Mouse (Mus musculus) kidney, adult 2 months (tissue): ENCODE measurements around the gene Ccdc9b. TPM values are rescaled to one million over a fixed set of nuclear protein-coding genes. Genes with fewer than 3 reads are reported as not detected.

ENCODE experiments used
- DNase-seq: peaks from one replicate; pipeline ENCODE4 v3.0.0; 2021
- H3K27ac ChIP-seq: fragments of 200-500 bp; 2 replicates; pipeline ENCODE4 v1.5.1; 2012; ENCODE audit warnings: low read depth, low read length, control low read depth, inconsistent platforms; ENCODE audit not compliant: insufficient read depth
- H3K27me3 ChIP-seq: fragments of 200-500 bp; replicated peaks from 2 replicates; pipeline ENCODE4 v1.6.1; 2012; ENCODE audit warnings: mild to moderate bottlenecking, moderate library complexity, low read length, inconsistent platforms; ENCODE audit not compliant: control insufficient read depth, insufficient read depth
- H3K36me3 ChIP-seq: fragments of 200-500 bp; 2 replicates; pipeline ENCODE4 v1.6.1; 2012; ENCODE audit warnings: mild to moderate bottlenecking, moderate library complexity, low read length, inconsistent platforms; ENCODE audit not compliant: control insufficient read depth, insufficient read depth
- H3K4me1 ChIP-seq: fragments of 200-500 bp; 2 replicates; pipeline ENCODE4 v1.6.1; 2011; ENCODE audit warnings: low read length; ENCODE audit not compliant: control insufficient read depth, insufficient read depth
- H3K4me3 ChIP-seq: fragments of 200-500 bp; 2 replicates; pipeline ENCODE4 v1.5.1; 2011; ENCODE audit warnings: mild to moderate bottlenecking, low read depth, low read length, control low read depth; ENCODE audit not compliant: insufficient read depth
- CTCF ChIP-seq: fragments of 200-500 bp; conservative IDR thresholded peaks from 2 replicates; pipeline ENCODE4 v1.5.1; 2011; ENCODE audit warnings: low read depth, mild to moderate bottlenecking, control low read depth, low read length, moderate library complexity, mixed read lengths; ENCODE audit not compliant: insufficient read depth, insufficient read length
- POLR2A ChIP-seq: fragments of 200-500 bp; IDR thresholded peaks from one replicate; pipeline ENCODE4 v1.6.1; 2011; ENCODE audit warnings: low read depth, low read length, control low read depth
- WGBS: fragments of 180-500 bp; shearing (Covaris S2); methylation state at CpG from one replicate; pipeline ENCODE4 v1.1.7; 2018; 5-methylcytosine and 5-hydroxymethylcytosine counted together
- polyA plus RNA-seq: library from polyadenylated mRNA; depleted of rRNA; stranded (reverse); fragments of >200 nt; gene quantifications from 2 replicates; pipeline ENCODE4 v1.2.3, GENCODE M21; 2012

Ccdc9b gene
- polyA plus RNA-seq, 1 experiment, result 3.4 TPM

- Histone ChIP-seq H3K4me1 (no peaks in the 10 kb centered on the region), H3K27ac (no peak overlapping the region), H3K36me3 (no peaks in the 10 kb centered on the region), H3K4me3 (no peak overlapping the region), H3K27me3 (no peaks in the 10 kb centered on the region)
- no peak for DNase-seq
- WGBS, result 84% methylated on average over 6 of the region's 6 CpGs
- TF ChIP-seq POLR2A, result no peak
- TF ChIP-seq CTCF, result no peak
These were observed 7.1 kb downstream of the Ccdc9b start for GRCm38 (mm10) chr2:118755407-118755806.

GRCm38 (mm10) chr2:118754143-118754542, 8.3 kb downstream of the Ccdc9b start:
- H3K27me3 ChIP-seq, result no peaks in the 10 kb centered on the region
- TF ChIP-seq POLR2A (no peak), CTCF (no peak)
- H3K4me3 ChIP-seq, result no peak overlapping the region
- H3K27ac ChIP-seq, result no peak overlapping the region
- WGBS, result 89% methylated on average over 5 of the region's 5 CpGs
- no peaks in the 10 kb centered on the region for H3K36me3 ChIP-seq
- no peak for DNase-seq
- no peaks in the 10 kb centered on the region for H3K4me1 ChIP-seq

- 77% methylated on average over 4 of the region's 4 CpGs for WGBS
These were observed 9.7 kb downstream of the Ccdc9b start for GRCm38 (mm10) chr2:118752792-118753108.

GRCm38 (mm10) chr2:118751896-118752791, 10.3 kb downstream of the Ccdc9b start:
- TF ChIP-seq CTCF, result no peak
- TF ChIP-seq POLR2A, result no peak
- DNase-seq, result peak; percentile 64
- H3K4me3 ChIP-seq, result no peak overlapping the region
- H3K36me3 ChIP-seq, result no peaks in the 10 kb centered on the region
- no peaks in the 10 kb centered on the region for H3K27me3 ChIP-seq
- H3K27ac ChIP-seq, result no peak overlapping the region
- 62% methylated on average over 16 of the region's 16 CpGs for WGBS
- peaks cover 6% of the 10 kb centered on the region; the same call in 1 of the 2 replicates for H3K4me1 ChIP-seq

More at GRCm38 (mm10) chr2:118752792-118753108, 9.7 kb downstream of the Ccdc9b start:
- H3K4me1 ChIP-seq, result peaks cover 1% of the 10 kb centered on the region; the same call in 1 of the 2 replicates
- H3K36me3 ChIP-seq, result no peaks in the 10 kb centered on the region
- DNase-seq, result no peak
- H3K27ac ChIP-seq, result no peak overlapping the region
- TF ChIP-seq POLR2A, result no peak
- TF ChIP-seq CTCF, result no peak
- H3K27me3 ChIP-seq, result no peaks in the 10 kb centered on the region
- no peak overlapping the region for H3K4me3 ChIP-seq

- H3K27me3 ChIP-seq, result no peaks in the 10 kb centered on the region
- no peaks in the 10 kb centered on the region for H3K36me3 ChIP-seq
- no peak overlapping the region for H3K4me3 ChIP-seq
- DNase-seq, result no peak
- peaks cover 9% of the 10 kb centered on the region; the same call in 1 of the 2 replicates for H3K4me1 ChIP-seq
- no peak overlapping the region for H3K27ac ChIP-seq
- 81% methylated on average over 8 of the region's 8 CpGs for WGBS
- no peak for TF ChIP-seq POLR2A
- TF ChIP-seq CTCF, result no peak
These were observed 12.0 kb downstream of the Ccdc9b start for GRCm38 (mm10) chr2:118750476-118750875.

- H3K27me3 ChIP-seq, result no peaks in the 10 kb centered on the region
- H3K36me3 ChIP-seq, result no peaks in the 10 kb centered on the region
- H3K4me1 ChIP-seq, result peaks cover 9% of the 10 kb centered on the region; the same call in 1 of the 2 replicates
- H3K4me3 ChIP-seq, result no peak overlapping the region
- H3K27ac ChIP-seq, result no peak overlapping the region
- TF ChIP-seq CTCF, result no peak
- no peak for TF ChIP-seq POLR2A
- no peak for DNase-seq
- 87% methylated on average over 10 of the region's 10 CpGs for WGBS
These were observed 13.0 kb downstream of the Ccdc9b start for GRCm38 (mm10) chr2:118749341-118749884.

GRCm38 (mm10) chr2:118747301-118747960, 15.0 kb downstream of the Ccdc9b start:
- 50% methylated on average over 10 of the region's 10 CpGs for WGBS

More at GRCm38 (mm10) chr2:118747301-118747960, 15.0 kb downstream of the Ccdc9b start:
- Histone ChIP-seq H3K4me3 (no peak overlapping the region), H3K4me1 (peaks cover 9% of the 10 kb centered on the region; the same call in 1 of the 2 replicates), H3K36me3 (no peaks in the 10 kb centered on the region), H3K27ac (no peak overlapping the region), H3K27me3 (no peaks in the 10 kb centered on the region)
- no peak for TF ChIP-seq POLR2A
- TF ChIP-seq CTCF, result no peak
- DNase-seq, result peak; percentile 43
